Mouse (Mus musculus): ENCODE data around the gene Nek3. TPM values are rescaled to one million over a fixed set of nuclear protein-coding genes. Genes with fewer than 3 reads are reported as not detected.

The Nek3 gene
- polyA plus RNA-seq (2016; fragmentation: Nextera tagmentation; extraction: Ambion mirVana), result 8.1 and 8.8 TPM in 2 replicates

- peak; percentile 99 for ATAC-seq (ENCODE audit: low FRiP score, low read depth)
- Histone ChIP-seq H3K36me3 (peaks cover 17% of the 10 kb centered on the region), H3K9ac (peak within 1 kb of the TSS; percentile 66), H3K27ac (peak within 1 kb of the TSS; percentile 50; the same call in 1 of the 2 replicates), H3K9me3 (no peaks in the 10 kb centered on the region), H3K27me3 (replicated peaks) (no peaks in the 10 kb centered on the region), H3K4me2 (replicated peaks) (peak within 1 kb of the TSS; percentile 60), H3K4me3 (peak within 1 kb of the TSS; percentile 59), H3K4me1 (0 out of 2 replicates have a peak, but pooled peaks cover 3% of the 10 kb centered on the region)
- WGBS, result under 1% methylated on average over 43 of the region's 43 CpGs
These were observed at the start of gene Nek3 for GRCm38 (mm10) chr8:22166080-22166603. Gene Nek3 (minus strand): TSS chr8:22166435.

- WGBS, result 96% methylated on average over 10 of the region's 10 CpGs
- ATAC-seq (ENCODE audit: low FRiP score, low read depth), result no peak
- Histone ChIP-seq H3K9ac (no peak overlapping the region), H3K4me1 (no peaks in the 10 kb centered on the region), H3K27ac (no peak overlapping the region), H3K9me3 (no peaks in the 10 kb centered on the region), H3K4me2 (replicated peaks) (no peak overlapping the region), H3K36me3 (peaks cover 56% of the 10 kb centered on the region), H3K27me3 (replicated peaks) (no peaks in the 10 kb centered on the region), H3K4me3 (no peak overlapping the region)
These were observed 48.6 kb upstream of the Nek3 start for GRCm38 (mm10) chr8:22214826-22215225.

GRCm38 (mm10) chr8:22209012-22209411, 42.8 kb upstream of the Nek3 start:
- Histone ChIP-seq H3K27ac (no peak overlapping the region), H3K27me3 (replicated peaks) (no peaks in the 10 kb centered on the region), H3K4me3 (no peak overlapping the region), H3K36me3 (peaks cover 49% of the 10 kb centered on the region), H3K4me2 (replicated peaks) (no peak overlapping the region), H3K4me1 (no peaks in the 10 kb centered on the region), H3K9me3 (no peaks in the 10 kb centered on the region), H3K9ac (no peak overlapping the region)
- ATAC-seq (ENCODE audit: low FRiP score, low read depth), result no peak
- 81% methylated on average over 5 of the region's 5 CpGs for WGBS

- Histone ChIP-seq H3K4me3 (no peak overlapping the region), H3K36me3 (peaks cover 43% of the 10 kb centered on the region), H3K4me2 (replicated peaks) (no peak overlapping the region), H3K27ac (no peak overlapping the region), H3K4me1 (no peaks in the 10 kb centered on the region), H3K27me3 (replicated peaks) (no peaks in the 10 kb centered on the region), H3K9me3 (no peaks in the 10 kb centered on the region), H3K9ac (no peak overlapping the region)
- 74% methylated on average over 4 of the region's 4 CpGs for WGBS
- ATAC-seq (ENCODE audit: low FRiP score, low read depth), result no peak
These were observed 41.3 kb upstream of the Nek3 start for GRCm38 (mm10) chr8:22207535-22207934.

GRCm38 (mm10) chr8:22199481-22199880, 33.2 kb upstream of the Nek3 start:
- ATAC-seq (ENCODE audit: low FRiP score, low read depth), result no peak
- H3K4me3 ChIP-seq, result no peak overlapping the region
- H3K4me1 ChIP-seq, result peaks cover 1% of the 10 kb centered on the region; the same call in 1 of the 2 replicates
- no peaks in the 10 kb centered on the region for H3K27me3 ChIP-seq (replicated peaks)
- 97% methylated on average over 8 of the region's 8 CpGs for WGBS
- peaks cover 21% of the 10 kb centered on the region for H3K36me3 ChIP-seq
- no peak overlapping the region for H3K27ac ChIP-seq
- H3K4me2 ChIP-seq (replicated peaks), result no peak overlapping the region
- no peaks in the 10 kb centered on the region for H3K9me3 ChIP-seq
- H3K9ac ChIP-seq, result no peak overlapping the region

- ATAC-seq (ENCODE audit: low FRiP score, low read depth), result no peak
- 94% methylated on average over 6 of the region's 6 CpGs for WGBS
These were observed 31.7 kb upstream of the Nek3 start for GRCm38 (mm10) chr8:22197914-22198313.

GRCm38 (mm10) chr8:22193432-22194010, 27.3 kb upstream of the Nek3 start:
- no peaks in the 10 kb centered on the region for H3K36me3 ChIP-seq
- peak; percentile 12 for ATAC-seq (ENCODE audit: low FRiP score, low read depth)

More at GRCm38 (mm10) chr8:22197914-22198313, 31.7 kb upstream of the Nek3 start:
- Histone ChIP-seq H3K4me1 (peaks cover 9% of the 10 kb centered on the region; the same call in 1 of the 2 replicates), H3K9ac (no peak overlapping the region), H3K36me3 (peaks cover 21% of the 10 kb centered on the region), H3K4me2 (replicated peaks) (no peak overlapping the region), H3K27me3 (replicated peaks) (no peaks in the 10 kb centered on the region), H3K27ac (no peak overlapping the region), H3K9me3 (no peaks in the 10 kb centered on the region), H3K4me3 (no peak overlapping the region)

GRCm38 (mm10) chr8:22192660-22193431, 26.6 kb upstream of the Nek3 start, which contains the start of gene Vps36:
Gene Vps36 (plus strand): TSS chr8:22192809.
- H3K4me2 ChIP-seq (replicated peaks), result peak within 1 kb of the TSS; percentile 62
- H3K4me3 ChIP-seq, result peak within 1 kb of the TSS; percentile 87
- WGBS, result under 1% methylated on average over 73 of the region's 73 CpGs
- H3K9ac ChIP-seq, result peak within 1 kb of the TSS; percentile 86
- peak within 1 kb of the TSS; percentile 93 for H3K27ac ChIP-seq
- no peaks in the 10 kb centered on the region for H3K9me3 ChIP-seq
- no peaks in the 10 kb centered on the region for H3K36me3 ChIP-seq
- H3K27me3 ChIP-seq (replicated peaks), result no peaks in the 10 kb centered on the region
- ATAC-seq (ENCODE audit: low FRiP score, low read depth), result peak; percentile 96
- H3K4me1 ChIP-seq, result peaks cover 9% of the 10 kb centered on the region; the same call in 1 of the 2 replicates

More at GRCm38 (mm10) chr8:22193432-22194010, 27.3 kb upstream of the Nek3 start:
- Histone ChIP-seq H3K9ac (peak overlapping the region; percentile 86), H3K4me1 (peaks cover 9% of the 10 kb centered on the region; the same call in 1 of the 2 replicates), H3K27ac (no peak overlapping the region; the same call in 1 of the 2 replicates), H3K4me2 (replicated peaks) (peak overlapping the region; percentile 62), H3K27me3 (replicated peaks) (no peaks in the 10 kb centered on the region), H3K9me3 (no peaks in the 10 kb centered on the region), H3K4me3 (peak overlapping the region; percentile 87)
- 17% methylated on average over 12 of the region's 12 CpGs for WGBS

- Histone ChIP-seq H3K9me3 (no peaks in the 10 kb centered on the region), H3K27ac (peak within 1 kb of the TSS; percentile 38; the same call in 1 of the 2 replicates), H3K27me3 (replicated peaks) (no peaks in the 10 kb centered on the region), H3K4me3 (peak within 1 kb of the TSS; percentile 62), H3K36me3 (no peaks in the 10 kb centered on the region), H3K4me1 (peaks cover 10% of the 10 kb centered on the region; the same call in 1 of the 2 replicates), H3K4me2 (replicated peaks) (peak within 1 kb of the TSS; percentile 73), H3K9ac (peak within 1 kb of the TSS; percentile 68)
- peak; percentile 97 for ATAC-seq (ENCODE audit: low FRiP score, low read depth)
- 3% methylated on average over 63 of the region's 63 CpGs for WGBS
These were observed 19.5 kb upstream of the Nek3 start, which contains the start of gene Ckap2 for GRCm38 (mm10) chr8:22185431-22186397. Gene Ckap2 (minus strand): TSS chr8:22185819.

- WGBS, result 3% methylated on average over 3 of the region's 3 CpGs
- Histone ChIP-seq H3K27me3 (replicated peaks) (no peaks in the 10 kb centered on the region), H3K9ac (peak overlapping the region; percentile 68), H3K4me3 (peak overlapping the region; percentile 62), H3K36me3 (no peaks in the 10 kb centered on the region), H3K9me3 (no peaks in the 10 kb centered on the region), H3K4me1 (peaks cover 10% of the 10 kb centered on the region; the same call in 1 of the 2 replicates), H3K27ac (no peak overlapping the region), H3K4me2 (replicated peaks) (peak overlapping the region; percentile 73)
- ATAC-seq (ENCODE audit: low FRiP score, low read depth), result peak; percentile 71
These were observed 18.6 kb upstream of the Nek3 start for GRCm38 (mm10) chr8:22184884-22185283.

GRCm38 (mm10) chr8:22175966-22176365, 9.7 kb upstream of the Nek3 start:
- Histone ChIP-seq H3K9me3 (no peaks in the 10 kb centered on the region), H3K4me1 (no peaks in the 10 kb centered on the region), H3K36me3 (peaks cover 31% of the 10 kb centered on the region), H3K27ac (no peak overlapping the region), H3K4me3 (no peak overlapping the region), H3K27me3 (replicated peaks) (no peaks in the 10 kb centered on the region), H3K4me2 (replicated peaks) (no peak overlapping the region), H3K9ac (no peak overlapping the region)
- no peak for ATAC-seq (ENCODE audit: low FRiP score, low read depth)
- WGBS, result 96% methylated on average over 7 of the region's 7 CpGs

Measured in neural tube, embryonic 12.5 days (tissue).